Comparison of ENCODE assay signal across 8 mouse cellular contexts in the genomic region with DNA sequence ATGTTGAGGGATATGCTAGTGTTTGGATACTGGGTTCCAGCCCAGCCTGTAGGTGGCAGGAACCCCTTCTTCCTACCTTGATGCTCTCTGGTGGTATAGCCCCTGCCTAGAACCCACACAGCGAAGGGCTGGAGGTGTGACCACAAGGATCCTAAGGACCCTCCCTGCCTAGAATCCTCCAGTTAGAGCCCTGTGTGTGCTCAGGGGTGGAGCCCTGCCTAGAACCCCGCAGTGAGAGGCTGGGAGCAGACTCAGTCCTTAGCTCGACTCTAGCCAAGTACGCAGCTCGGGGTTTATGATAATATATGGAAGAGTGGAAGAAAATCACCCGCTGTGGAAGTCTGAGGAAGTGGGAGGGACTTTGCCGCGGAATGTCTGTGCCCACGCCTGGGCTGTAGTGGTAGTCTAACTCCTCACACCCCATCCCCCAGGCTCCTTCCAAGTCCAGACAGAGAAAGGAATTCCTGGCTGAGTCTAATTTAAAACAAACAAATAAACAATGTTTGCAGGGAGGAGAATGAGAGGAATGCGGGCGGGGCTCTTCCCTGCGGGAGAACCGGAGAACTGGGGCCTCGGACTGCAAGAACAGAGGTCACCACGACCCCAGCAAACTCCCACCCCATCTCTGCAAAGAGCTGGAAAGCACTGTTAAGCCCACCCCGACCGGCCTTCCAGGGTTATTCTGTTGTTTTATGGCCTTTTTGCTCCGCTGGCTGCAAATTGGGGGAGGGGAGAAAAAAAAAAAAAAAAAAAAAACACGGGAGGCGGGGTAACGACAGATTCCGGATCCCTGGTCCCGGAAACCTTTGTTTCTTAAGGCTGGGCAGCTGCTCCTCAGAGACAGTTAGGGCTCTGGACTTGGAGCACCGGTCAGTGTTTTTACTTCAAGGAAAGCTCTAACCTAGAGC. TPM values are rescaled to one million over a fixed set of nuclear protein-coding genes. Genes with fewer than 3 reads are reported as not detected.
DNase-seq lines count a peak whose midpoint lies in the region; ATAC-seq and TF ChIP-seq lines count a peak whose summit lies in the region.

No protein-coding gene starts in this region.

- H3K27ac ChIP-seq in forebrain, postnatal 0 days (ENCODE audit: low read depth, low read length) = peak overlapping the region; percentile 64; the same call in 1 of the 2 replicates

- peaks cover 44% of the 10 kb centered on the region for H3K27me3 ChIP-seq in G1E (ENCODE audit: insufficient read depth, low read length)
- H3K27me3 ChIP-seq in forebrain, postnatal 0 days (ENCODE audit: insufficient read depth, low read length) = no peaks in the 10 kb centered on the region

- H3K36me3 ChIP-seq in G1E (replicated peaks) = no peaks in the 10 kb centered on the region
- H3K36me3 ChIP-seq in forebrain, postnatal 0 days (ENCODE audit: insufficient read depth) = no peaks in the 10 kb centered on the region

- 1% methylated on average over 24 of the region's 24 CpGs for WGBS in forebrain, postnatal 0 days

- ATAC-seq in G1E (ENCODE audit: extremely low read depth, insufficient number of reproducible peaks, low FRiP score, poor library complexity, severe bottlenecking) = peak; percentile 22
- ATAC-seq in forebrain, postnatal 0 days = peak; percentile 93
- ATAC-seq in hematopoietic stem cell, adult 5-6 weeks (replicated peaks in 1 of 2; ENCODE audit: insufficient read depth in 1 of 2, low FRiP score in 2 of 2, low TSS enrichment in 1 of 2, low read depth in 1 of 2, poor library complexity in 2 of 2, severe bottlenecking in 2 of 2) = peak; percentile 69 to 87

- H3K9ac ChIP-seq in forebrain, postnatal 0 days = peak overlapping the region; percentile 40

- 0 out of 2 replicates have a peak, but pooled peaks cover 4% of the 10 kb centered on the region for H3K9me3 ChIP-seq in G1E (replicated peaks)
- no peaks in the 10 kb centered on the region for H3K9me3 ChIP-seq in forebrain, postnatal 0 days (ENCODE audit: low read length)

- TF ChIP-seq CTCF in G1E (IDR thresholded peaks at IDR 0.05; ENCODE audit: low read depth, low read length) = no peak
- peak; percentile 22; the same call in 1 of the 2 replicates for TF ChIP-seq CTCF in forebrain, postnatal 0 days (IDR thresholded peaks at IDR 0.05; ENCODE audit: low read depth)

- H3K4me2 ChIP-seq in forebrain, postnatal 0 days (ENCODE audit: low read depth) = peak overlapping the region; percentile 60

- DNase-seq in G1E (ENCODE audit: low spot score) = no peak
- DNase-seq in cerebellum, adult 18-20 months = peak; percentile 60 to 66
- peak; percentile 76 for DNase-seq in forebrain, postnatal 0 days
- peak; percentile 55 for DNase-seq in layer of hippocampus, adult 9-10 months (ENCODE audit: low spot score)
- DNase-seq in lung, postnatal 10 days = peak; percentile 93
- peak; percentile 85 for DNase-seq in right cerebral cortex, adult 18-20 months
- DNase-seq in spleen, postnatal 4 days (ENCODE audit: low spot score in 2 of 2) = no peak

- H3K4me3 ChIP-seq in G1E (ENCODE audit: low read depth, low read length) = peak overlapping the region; percentile 62; the same call in 1 of the 2 replicates
- H3K4me3 ChIP-seq in forebrain, postnatal 0 days (ENCODE audit: low read depth, low read length) = peak overlapping the region; percentile 32

- peaks cover 15% of the 10 kb centered on the region for H3K4me1 ChIP-seq in G1E (ENCODE audit: insufficient read depth, low read depth, low read length)
- H3K4me1 ChIP-seq in forebrain, postnatal 0 days (ENCODE audit: insufficient read depth) = no peaks in the 10 kb centered on the region

RNA-seq across cellular contexts. Expression of gene Ptbp1, which starts 13.3 kb away (rescaled TPM):
- total RNA-seq in G1E (2014; fragmentation: Nextera tagmentation) = 333 and 387 TPM in 2 replicates
- 168 and 190 TPM in 2 replicates for total RNA-seq in G1E (2017)
- 1,117 and 1,292 TPM in 2 replicates for polyA plus RNA-seq in G1E (2012)
- total RNA-seq in forebrain, postnatal 0 days (2014; rRNA removed) = 92.9 and 97.3 TPM in 2 replicates
- polyA plus RNA-seq in forebrain, postnatal 0 days (2015; fragmentation: Nextera tagmentation; extraction: Ambion mirVana) = 53.7 and 55.7 TPM in 2 replicates
- 165 and 178 TPM in 2 replicates for total RNA-seq in hematopoietic stem cell, adult 5-6 weeks (2017)

RNA-seq across cellular contexts. Expression of gene Misp, which starts 20.1 kb away (rescaled TPM):
- total RNA-seq in G1E (2014; fragmentation: Nextera tagmentation) (not detected in 2 replicates), G1E (2017) (0.33 TPM in 1 of 2 replicates, not detected in the other)
- not detected in 2 replicates for polyA plus RNA-seq in G1E (2012)
- 0.24 and 0.77 TPM in 2 replicates for total RNA-seq in forebrain, postnatal 0 days (2014; rRNA removed)
- 0.09 and 0.41 TPM in 2 replicates for polyA plus RNA-seq in forebrain, postnatal 0 days (2015; fragmentation: Nextera tagmentation; extraction: Ambion mirVana)
- total RNA-seq in hematopoietic stem cell, adult 5-6 weeks (2017) = 0.13 TPM in 1 of 2 replicates, not detected in the other

RNA-seq across cellular contexts. Expression of gene Prtn3, which starts 33.4 kb away (rescaled TPM):
- total RNA-seq in G1E (2014; fragmentation: Nextera tagmentation) (not detected in 2 replicates), G1E (2017) (0.49 TPM in 1 of 2 replicates, not detected in the other)
- polyA plus RNA-seq in G1E (2012) = 2.0 and 2.1 TPM in 2 replicates
- 4.9 and 7.8 TPM in 2 replicates for total RNA-seq in forebrain, postnatal 0 days (2014; rRNA removed)
- 14.9 and 15.4 TPM in 2 replicates for polyA plus RNA-seq in forebrain, postnatal 0 days (2015; fragmentation: Nextera tagmentation; extraction: Ambion mirVana)
- 25.6 and 141 TPM in 2 replicates for total RNA-seq in hematopoietic stem cell, adult 5-6 weeks (2017)

RNA-seq across cellular contexts. Expression of gene Plppr3, which starts 33.5 kb away (rescaled TPM):
- not detected in 2 replicates for total RNA-seq in G1E (2014; fragmentation: Nextera tagmentation)
- total RNA-seq in G1E (2017) = 0.06 and 0.82 TPM in 2 replicates
- polyA plus RNA-seq in G1E (2012) = 0.13 and 0.20 TPM in 2 replicates
- 427 and 473 TPM in 2 replicates for total RNA-seq in forebrain, postnatal 0 days (2014; rRNA removed)
- polyA plus RNA-seq in forebrain, postnatal 0 days (2015; fragmentation: Nextera tagmentation; extraction: Ambion mirVana) = 309 and 328 TPM in 2 replicates
- 67.8 and 93.7 TPM in 2 replicates for total RNA-seq in hematopoietic stem cell, adult 5-6 weeks (2017)

RNA-seq across cellular contexts. Expression of gene Elane, which starts 45.1 kb away (rescaled TPM):
- total RNA-seq in G1E (2014; fragmentation: Nextera tagmentation) = not detected in 2 replicates
- 0.23 TPM in 1 of 2 replicates, not detected in the other for total RNA-seq in G1E (2017)
- polyA plus RNA-seq in G1E (2012) = 0.72 and 1.1 TPM in 2 replicates
- total RNA-seq in forebrain, postnatal 0 days (2014; rRNA removed) = not detected in 2 replicates
- polyA plus RNA-seq in forebrain, postnatal 0 days (2015; fragmentation: Nextera tagmentation; extraction: Ambion mirVana) = 0.15 TPM in 1 of 2 replicates, not detected in the other
- total RNA-seq in hematopoietic stem cell, adult 5-6 weeks (2017) = 41.4 and 147 TPM in 2 replicates

Comparison
In these comparisons a context has a peak if more than half of its experiments do, and no peak if none do; other contexts are left out.
1. ATAC-seq: peak in every context shown above with its lines; median percentile 93 in forebrain, postnatal 0 days; 78 in hematopoietic stem cell, adult 5-6 weeks; 22 in G1E.
2. DNase-seq: peak in cerebellum, adult 18-20 months (2 of 2), forebrain, postnatal 0 days (single experiment), layer of hippocampus, adult 9-10 months (single experiment), lung, postnatal 10 days (single experiment) and right cerebral cortex, adult 18-20 months (single experiment); none in G1E (single experiment) and spleen, postnatal 4 days (0 of 2).